Mouse (Mus musculus): ENCODE data around the gene Mtfp1.
"Not testable (repeated sequence)": the region's sequence is repeated elsewhere in the genome, so short reads cannot be mapped to it uniquely, and the experiment has no call there.

Gene Mtfp1

GRCm38 (mm10) chr11:4095171-4096053, at the start of gene Mtfp1:
TSS of gene Mtfp1 (minus strand) at chr11:4095445.
- in situ Hi-C loops (cut with MboI, MseI) = no loop called here

GRCm38 (mm10) chr11:4143281-4144062, 48.2 kb upstream of the Mtfp1 start:
- in situ Hi-C loops (cut with MboI, MseI) = no loop called here

- in situ Hi-C loops (cut with MboI, MseI) = no loop called here
Observed at GRCm38 (mm10) chr11:4142352-4142751, 47.1 kb upstream of the Mtfp1 start.

- in situ Hi-C loops (cut with MboI, MseI) = no loop called here
Observed at GRCm38 (mm10) chr11:4141505-4141904, 46.3 kb upstream of the Mtfp1 start.

GRCm38 (mm10) chr11:4138964-4139363, 43.7 kb upstream of the Mtfp1 start:
- in situ Hi-C loops (cut with MboI, MseI) = no loop called here

GRCm38 (mm10) chr11:4134986-4135935, 40.0 kb upstream of the Mtfp1 start, which contains the start of gene Rnf215:
TSS of gene Rnf215 (plus strand) at chr11:4135202.
- in situ Hi-C loops (cut with MboI, MseI) = no loop called here

- in situ Hi-C loops (cut with MboI, MseI) = no loop called here
Observed at GRCm38 (mm10) chr11:4134400-4134799, 39.2 kb upstream of the Mtfp1 start.

GRCm38 (mm10) chr11:4133450-4133849, 38.2 kb upstream of the Mtfp1 start:
- in situ Hi-C loops (cut with MboI, MseI) = no loop called here

GRCm38 (mm10) chr11:4128461-4128860, 33.2 kb upstream of the Mtfp1 start:
- in situ Hi-C loops (cut with MboI, MseI) = not testable (repeated sequence)

GRCm38 (mm10) chr11:4127059-4127458, 31.8 kb upstream of the Mtfp1 start:
- in situ Hi-C loops (cut with MboI, MseI) = no loop called here

- in situ Hi-C loops (cut with MboI, MseI) = no loop called here
Observed at GRCm38 (mm10) chr11:4123922-4124321, 28.7 kb upstream of the Mtfp1 start.

GRCm38 (mm10) chr11:4122742-4123579, 27.7 kb upstream of the Mtfp1 start, which contains the start of gene Sec14l2:
TSS of gene Sec14l2 (minus strand) at chr11:4123415.
- in situ Hi-C loops (cut with MboI, MseI) = no loop called here

GRCm38 (mm10) chr11:4122226-4122625, 27.0 kb upstream of the Mtfp1 start:
- in situ Hi-C loops (cut with MboI, MseI) = no loop called here

GRCm38 (mm10) chr11:4121691-4122090, 26.4 kb upstream of the Mtfp1 start:
- in situ Hi-C loops (cut with MboI, MseI) = no loop called here

- in situ Hi-C loops (cut with MboI, MseI) = no loop called here
Observed at GRCm38 (mm10) chr11:4119635-4120034, 24.4 kb upstream of the Mtfp1 start.

GRCm38 (mm10) chr11:4118081-4118921, 23.1 kb upstream of the Mtfp1 start:
- in situ Hi-C loops (cut with MboI, MseI) = no loop called here

GRCm38 (mm10) chr11:4117372-4118071, 22.3 kb upstream of the Mtfp1 start:
- in situ Hi-C loops (cut with MboI, MseI) = no loop called here

- in situ Hi-C loops (cut with MboI, MseI) = no loop called here
Observed at GRCm38 (mm10) chr11:4116458-4117141, 21.4 kb upstream of the Mtfp1 start.
